Mouse (Mus musculus) kidney, postnatal 10 days (tissue): Measurements from ENCODE around the gene Ywhae.

Experiments
- DNase-seq: peaks from one replicate; pipeline ENCODE4 v3.0.0; 2021; ENCODE audit warnings: mixed read lengths

Ywhae gene

DNA sequence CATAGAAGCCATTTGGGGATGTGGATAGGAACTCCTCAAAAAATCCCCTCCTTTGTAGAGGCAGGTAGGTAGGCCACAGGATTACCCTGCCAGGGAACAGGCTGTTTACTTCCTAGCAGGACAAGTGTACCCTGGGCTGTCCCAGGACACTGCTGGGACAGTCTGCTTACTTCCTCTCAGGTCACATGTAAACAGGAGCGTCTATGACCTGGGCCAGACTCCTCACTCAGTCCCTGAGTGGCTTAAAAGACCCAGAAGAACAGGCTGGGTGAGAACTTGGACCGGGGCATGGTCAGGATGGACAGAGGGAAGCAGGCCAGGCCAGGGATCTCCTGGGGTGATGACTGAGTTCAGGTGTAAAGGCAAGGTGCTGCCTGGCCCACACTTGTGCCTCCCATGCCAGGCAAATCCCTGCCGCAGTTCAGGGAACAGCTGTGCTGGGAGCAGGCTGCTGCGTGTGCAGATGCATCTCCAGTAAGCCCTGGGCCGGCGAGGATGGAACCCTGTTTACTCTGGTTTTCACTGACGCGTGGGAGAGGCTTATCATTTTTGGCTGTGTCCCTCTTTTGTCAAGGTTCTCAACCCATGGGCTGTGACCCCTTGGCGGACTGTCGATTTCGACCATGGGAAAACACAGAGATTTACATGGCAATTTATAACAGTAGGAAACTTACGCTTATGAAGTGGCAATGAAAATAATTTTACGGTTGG is 64.0 kb downstream of the Ywhae start:
- DNase-seq: no peak

GRCm38 (mm10) chr11:75801369-75801768 is 68.7 kb downstream of the Ywhae start:
- DNase-seq: no peak

- DNase-seq: no peak
These were observed 69.3 kb downstream of the Ywhae start for GRCm38 (mm10) chr11:75801771-75802550.

GRCm38 (mm10) chr11:75807486-75807885 is 74.8 kb downstream of the Ywhae start:
- peak; percentile 57 for DNase-seq

- no peak for DNase-seq
These were observed 77.9 kb downstream of the Ywhae start for GRCm38 (mm10) chr11:75810526-75810925.

- peak; percentile 94 for DNase-seq
These were observed 79.2 kb downstream of the Ywhae start for GRCm38 (mm10) chr11:75811900-75812299.

DNA sequence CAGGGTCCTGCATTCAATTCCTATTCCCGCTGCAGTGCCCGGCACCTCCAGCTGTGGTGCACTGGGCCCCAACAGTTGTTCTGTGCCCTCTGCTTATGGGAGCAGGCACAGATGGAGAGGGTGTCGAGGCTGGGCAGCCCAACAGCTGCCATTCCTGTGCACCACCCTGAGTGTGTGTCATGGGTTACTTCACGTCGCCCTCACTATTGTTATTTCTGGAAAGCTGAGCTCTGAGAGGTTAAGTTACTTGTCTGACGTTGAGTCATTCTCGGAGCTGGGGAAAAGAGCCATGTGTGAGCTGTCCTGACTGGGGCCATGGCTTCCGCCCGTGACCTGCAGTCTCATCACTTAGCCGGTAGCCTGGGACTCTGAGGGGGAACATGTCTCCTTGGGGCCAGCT is 80.4 kb downstream of the Ywhae start:
- peak; percentile 39 for DNase-seq
